Mouse (Mus musculus) c-Kit-positive CD71-positive TER-119-negative erythroid progenitor cells, embryonic 14.5 days (primary cell): ENCODE data around the gene Rundc3b.

Source experiments
- DNase-seq: peaks from one replicate; pipeline ENCODE4 v3.0.0-alpha.2; 2013; ENCODE audit warnings: low read depth

The Rundc3b gene

GRCm38 (mm10) chr5:8488701-8489297 is 134.0 kb downstream of the Rundc3b start:
- DNase-seq, result no peak

- no peak for DNase-seq
Measured at GRCm38 (mm10) chr5:8487989-8488700, 134.6 kb downstream of the Rundc3b start.

- no peak for DNase-seq
Measured at GRCm38 (mm10) chr5:8456561-8456960, 166.2 kb downstream of the Rundc3b start.

- no peak for DNase-seq
Measured at GRCm38 (mm10) chr5:8455565-8455964, 167.2 kb downstream of the Rundc3b start.
